Mouse (Mus musculus) spleen, postnatal 4 days (tissue): ENCODE results near the gene Copg1.
"Not testable (repeated sequence)": the region's sequence is repeated elsewhere in the genome, so short reads cannot be mapped to it uniquely, and the experiment has no call there.

Experiments
- DNase-seq, 2 experiments: peaks; one replicate each; pipeline ENCODE4 v3.0.0; 2022; ENCODE audit warnings: low spot score in 2 of 2

The Copg1 gene

DNA sequence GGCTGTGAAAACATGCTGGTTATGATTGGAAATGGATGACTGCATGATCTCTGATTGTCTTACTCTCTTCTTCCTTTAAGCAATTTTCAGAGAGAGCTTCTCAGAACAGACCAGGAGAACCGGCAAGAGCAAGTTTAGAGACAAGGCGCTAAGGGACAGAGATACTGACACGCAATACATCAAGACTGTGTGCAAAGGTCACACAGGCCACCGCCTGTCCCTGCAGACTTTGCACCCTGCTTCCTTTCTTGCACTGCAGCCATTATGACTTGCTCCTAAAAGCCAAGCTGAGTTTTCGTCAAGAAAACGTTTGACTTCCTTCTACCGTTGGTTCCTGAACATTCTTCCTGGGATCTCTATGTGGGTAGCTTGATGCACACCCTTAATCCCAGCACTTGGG is 12.1 kb upstream of the Copg1 start:
- DNase-seq, result no peak

GRCm38 (mm10) chr6:87876068-87876643 is 11.5 kb upstream of the Copg1 start:
- DNase-seq, result no peak

DNA sequence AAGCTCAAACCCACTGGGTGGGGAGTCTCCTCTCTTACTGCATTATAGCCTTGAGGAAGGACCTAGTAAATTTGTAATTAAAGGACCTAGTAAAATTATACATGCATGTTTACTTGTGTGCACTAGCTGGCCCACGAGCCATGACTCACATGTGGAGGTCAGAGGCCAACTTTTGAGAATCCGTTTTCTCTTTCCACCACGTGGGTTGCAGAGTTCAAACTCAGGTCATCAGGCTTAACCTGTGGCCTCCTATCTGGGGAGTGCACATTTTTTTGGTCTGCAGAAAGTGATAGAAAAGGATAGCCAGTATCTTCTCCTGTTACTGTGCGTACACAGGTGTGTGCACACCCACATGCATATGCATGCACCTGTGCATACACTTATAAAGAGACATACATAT is 8.6 kb upstream of the Copg1 start:
- DNase-seq, result no peak

DNA sequence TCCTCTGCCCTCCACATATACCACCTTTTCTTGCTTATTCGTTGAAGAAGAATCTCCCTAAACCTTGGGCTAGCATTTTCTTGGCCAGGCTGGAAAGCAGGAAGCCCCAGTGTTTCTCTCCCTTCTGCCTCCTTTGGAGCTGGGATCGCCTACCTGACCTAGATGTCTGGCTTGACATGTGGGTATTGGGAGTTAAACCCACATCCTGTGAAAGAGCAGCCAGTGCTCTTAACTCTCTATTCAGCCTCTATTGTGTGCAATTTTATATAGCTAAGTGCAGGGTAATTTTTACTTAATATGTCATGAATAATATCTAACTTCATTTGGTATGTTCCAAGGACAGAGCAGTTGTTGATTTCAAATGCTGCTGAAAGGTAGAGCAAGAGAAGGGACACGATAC is 8.0 kb upstream of the Copg1 start:
- DNase-seq, result no peak

GRCm38 (mm10) chr6:87882221-87882620 is 5.4 kb upstream of the Copg1 start:
- DNase-seq, result no peak

DNA sequence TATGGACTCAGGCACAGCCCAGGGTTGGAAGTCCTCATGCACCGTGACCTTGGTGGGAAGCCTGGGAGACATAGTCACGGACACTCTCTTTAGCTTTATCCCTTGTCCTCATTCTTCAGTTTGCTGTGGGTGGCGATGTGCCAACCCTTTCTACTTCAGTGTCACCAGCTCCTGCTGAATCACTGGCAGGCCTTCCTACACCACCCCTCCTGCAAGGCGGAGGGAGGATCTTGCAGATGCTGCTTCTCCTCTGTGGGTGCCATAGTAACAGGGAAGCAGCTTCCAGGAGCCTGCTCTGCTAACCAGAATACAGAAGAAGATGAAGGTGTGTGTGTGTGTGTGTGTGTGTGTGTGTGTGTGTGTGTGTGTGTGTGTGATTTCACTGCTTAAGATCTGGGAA is 4.8 kb upstream of the Copg1 start:
- DNase-seq, result no peak

- DNase-seq, result no peak
Measured at GRCm38 (mm10) chr6:87886721-87887120, 893 bp upstream of the Copg1 start.

DNA sequence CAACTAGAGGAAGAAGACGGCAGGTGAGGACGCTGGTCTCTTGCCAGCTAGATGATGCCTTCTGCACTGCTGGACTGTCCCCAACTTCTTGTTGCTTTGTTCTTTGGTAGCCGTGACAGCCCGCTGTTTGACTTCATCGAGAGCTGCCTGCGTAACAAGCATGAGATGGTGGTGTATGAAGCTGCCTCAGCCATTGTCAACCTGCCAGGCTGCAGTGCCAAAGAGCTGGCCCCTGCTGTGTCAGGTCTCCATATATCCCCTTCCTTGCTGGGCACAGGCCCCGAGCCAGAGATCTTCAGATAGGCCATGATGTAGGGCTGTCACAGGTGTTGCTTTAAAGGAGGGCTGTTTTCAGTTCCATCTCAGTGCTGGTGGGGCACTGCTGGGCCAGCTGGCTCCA is 6.3 kb downstream of the Copg1 start:
- DNase-seq, result no peak

- no peak for DNase-seq
Measured at GRCm38 (mm10) chr6:87898028-87898427, 10.4 kb downstream of the Copg1 start.

GRCm38 (mm10) chr6:87906632-87907031 is 19.0 kb downstream of the Copg1 start:
- no peak for DNase-seq

GRCm38 (mm10) chr6:87909181-87909580 is 21.6 kb downstream of the Copg1 start:
- no peak for DNase-seq

GRCm38 (mm10) chr6:87911559-87911958 is 23.9 kb downstream of the Copg1 start:
- no peak for DNase-seq

- DNase-seq, result peak; percentile 76 to 88
Measured at GRCm38 (mm10) chr6:87913661-87914325, 26.2 kb downstream of the Copg1 start, which contains the start of gene Hmces. TSS of gene Hmces (plus strand) at chr6:87913935.

GRCm38 (mm10) chr6:87914326-87915102 is 26.9 kb downstream of the Copg1 start:
- peak; percentile 44 to 82 for DNase-seq

DNA sequence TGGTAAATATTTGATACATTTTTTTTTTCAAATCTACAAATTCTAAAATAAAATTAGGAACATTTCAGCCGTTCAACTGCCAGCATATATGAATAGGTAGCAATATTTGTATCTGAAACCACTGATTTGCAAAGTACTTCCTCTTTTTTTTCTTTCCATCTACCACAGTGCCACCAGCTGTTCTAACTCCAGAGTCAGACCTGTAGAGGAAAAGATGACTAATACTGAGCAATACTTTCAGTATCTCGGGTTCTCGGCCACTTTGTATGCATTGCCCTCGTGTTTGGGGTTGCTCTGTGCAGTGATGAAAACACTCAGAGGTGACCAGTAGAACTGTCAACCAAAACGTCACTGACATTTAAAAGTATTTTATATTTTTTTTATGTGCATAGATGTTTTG is 28.3 kb downstream of the Copg1 start:
- DNase-seq, result no peak

GRCm38 (mm10) chr6:87921201-87921600 is 33.6 kb downstream of the Copg1 start:
- DNase-seq, result no peak

DNA sequence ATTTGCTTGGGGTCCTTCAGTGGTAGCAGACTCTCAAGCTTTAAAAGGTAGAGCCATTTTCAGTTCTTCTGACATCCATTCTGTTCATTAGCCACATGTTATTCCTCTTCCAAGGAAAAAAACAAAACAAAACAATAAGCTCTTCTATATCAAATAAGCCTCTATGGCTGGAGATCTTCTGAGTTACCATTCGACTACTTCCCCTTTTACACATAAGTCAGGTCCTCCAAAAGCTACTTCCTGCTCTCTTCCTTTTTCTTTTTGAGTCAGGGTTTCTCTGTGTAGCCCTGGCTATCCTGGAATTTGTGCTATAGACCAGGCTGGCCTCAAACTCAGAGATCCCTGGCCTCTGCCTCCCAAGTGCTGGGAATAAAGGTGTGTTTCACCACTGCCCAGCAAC is 36.0 kb downstream of the Copg1 start:
- no peak for DNase-seq

DNA sequence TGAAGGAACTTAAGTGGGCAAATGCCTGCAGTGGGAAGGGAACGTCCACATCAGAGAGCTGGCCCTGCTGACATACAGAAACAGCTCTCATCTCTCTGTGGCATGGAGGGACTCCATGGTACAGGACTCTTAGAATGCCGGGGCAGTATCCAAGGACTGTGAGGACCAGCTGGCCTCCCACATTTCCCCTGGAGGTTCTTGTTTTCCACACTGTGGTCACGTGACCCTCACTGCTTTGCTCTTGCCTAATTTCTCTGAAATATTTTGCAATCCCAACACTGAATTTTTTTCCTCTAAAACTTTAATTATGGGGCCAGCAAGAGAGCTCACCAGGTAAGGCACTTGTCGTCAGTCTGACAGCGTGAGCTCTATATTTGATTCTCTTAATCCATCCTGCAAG is 47.4 kb downstream of the Copg1 start:
- no peak for DNase-seq

GRCm38 (mm10) chr6:87937178-87937788 is 49.7 kb downstream of the Copg1 start:
- no peak for DNase-seq

- DNase-seq, result no peak
Measured at GRCm38 (mm10) chr6:87938941-87939340, 51.3 kb downstream of the Copg1 start.

GRCm38 (mm10) chr6:87942179-87942578 is 54.6 kb downstream of the Copg1 start:
- no peak for DNase-seq

GRCm38 (mm10) chr6:87962457-87962856 is 74.8 kb downstream of the Copg1 start:
- DNase-seq, result not testable (repeated sequence)
